Mouse (Mus musculus) olfactory bulb, adult 2 months (tissue): ENCODE measurements around the gene 1700008O03Rik. TPM values are rescaled to one million over a fixed set of nuclear protein-coding genes. Genes with fewer than 3 reads are reported as not detected.

ENCODE experiments used
- H3K27ac ChIP-seq: fragments of 200-500 bp; 2 replicates; pipeline ENCODE4 v1.5.1; 2012; ENCODE audit warnings: low read depth, low read length; ENCODE audit not compliant: insufficient read depth
- H3K4me1 ChIP-seq: fragments of 200-500 bp; 2 replicates; pipeline ENCODE4 v1.6.1; 2012; ENCODE audit warnings: low read length; ENCODE audit not compliant: control insufficient read depth, insufficient read depth
- H3K4me3 ChIP-seq: fragments of 200-500 bp; 2 replicates; pipeline ENCODE4 v1.5.1; 2012; ENCODE audit warnings: mild to moderate bottlenecking, low read depth, low read length, moderate library complexity; ENCODE audit not compliant: insufficient read depth
- CTCF ChIP-seq: fragments of 200-500 bp; IDR thresholded peaks from 2 replicates; pipeline ENCODE4 v1.5.1; 2012; ENCODE audit warnings: low read depth, mild to moderate bottlenecking, low read length, moderate library complexity; ENCODE audit not compliant: insufficient read depth
- POLR2A ChIP-seq: fragments of 200-500 bp; IDR thresholded peaks from 2 replicates; pipeline ENCODE4 v1.6.1; 2012; ENCODE audit warnings: mild to moderate bottlenecking, low read depth, low read length, moderate library complexity; ENCODE audit not compliant: insufficient read depth
- WGBS: fragments of 180-500 bp; shearing (Covaris S2); methylation state at CpG from one replicate; pipeline ENCODE4 v1.1.7; 2018; 5-methylcytosine and 5-hydroxymethylcytosine counted together
- polyA plus RNA-seq: library from polyadenylated mRNA; stranded (reverse); fragments of >200 nt; gene quantifications from 2 replicates; pipeline ENCODE4 v1.2.4, GENCODE M21; 2012; ENCODE audit warnings: low replicate concordance; ENCODE audit not compliant: missing spikeins, insufficient read depth, insufficient read length

Gene 1700008O03Rik
- polyA plus RNA-seq, 1 experiment, result not detected

GRCm38 (mm10) chr7:44360792-44361301, 24.8 kb downstream of the 1700008O03Rik start:
- TF ChIP-seq POLR2A (no peak), CTCF (no peak)
- H3K27ac ChIP-seq, result peak overlapping the region; percentile 93; the same call in 1 of the 2 replicates
- peaks cover 39% of the 10 kb centered on the region for H3K4me1 ChIP-seq
- 6% methylated on average over 21 of the region's 21 CpGs for WGBS
- H3K4me3 ChIP-seq, result peak overlapping the region; percentile 69

- Histone ChIP-seq H3K27ac (peak overlapping the region; percentile 93), H3K4me3 (peak overlapping the region; percentile 69), H3K4me1 (peaks cover 39% of the 10 kb centered on the region)
- peak; percentile 83 for TF ChIP-seq POLR2A
- TF ChIP-seq CTCF, result no peak
- WGBS, result under 1% methylated on average over 54 of the region's 54 CpGs
Measured at GRCm38 (mm10) chr7:44359908-44360672, 25.5 kb downstream of the 1700008O03Rik start.

- TF ChIP-seq CTCF, result no peak
- TF ChIP-seq POLR2A, result no peak
- 0 out of 2 replicates have a peak overlapping the region, but pooled peaks have one; percentile 9 for H3K4me3 ChIP-seq
- H3K4me1 ChIP-seq, result peaks cover 44% of the 10 kb centered on the region
- peak overlapping the region; percentile 43; the same call in 1 of the 2 replicates for H3K27ac ChIP-seq
- WGBS, result 7% methylated on average over 23 of the region's 26 CpGs
Measured at GRCm38 (mm10) chr7:44358886-44359654, 26.6 kb downstream of the 1700008O03Rik start.

- TF ChIP-seq POLR2A (no peak), CTCF (no peak)
- H3K4me3 ChIP-seq, result no peak overlapping the region
- whole genome bisulfite sequencing, result 32% methylated on average over 5 of the region's 5 CpGs
- H3K27ac ChIP-seq, result no peak overlapping the region
- peaks cover 54% of the 10 kb centered on the region for H3K4me1 ChIP-seq
Measured at GRCm38 (mm10) chr7:44358012-44358411, 27.6 kb downstream of the 1700008O03Rik start.

GRCm38 (mm10) chr7:44357531-44357930, 28.1 kb downstream of the 1700008O03Rik start:
- TF ChIP-seq CTCF (no peak), POLR2A (no peak)
- 35% methylated on average over 10 of the region's 10 CpGs for WGBS
- peaks cover 59% of the 10 kb centered on the region for H3K4me1 ChIP-seq
- no peak overlapping the region for H3K4me3 ChIP-seq
- H3K27ac ChIP-seq, result no peak overlapping the region

- H3K4me3 ChIP-seq, result no peak overlapping the region
- WGBS, result 25% methylated on average over 35 of the region's 35 CpGs
- peaks cover 66% of the 10 kb centered on the region for H3K4me1 ChIP-seq
- no peak overlapping the region for H3K27ac ChIP-seq
- TF ChIP-seq POLR2A (no peak), CTCF (no peak)
Measured at GRCm38 (mm10) chr7:44356590-44357481, 28.8 kb downstream of the 1700008O03Rik start.

GRCm38 (mm10) chr7:44355411-44355810, 30.2 kb downstream of the 1700008O03Rik start:
- Histone ChIP-seq H3K4me3 (no peak overlapping the region), H3K27ac (no peak overlapping the region), H3K4me1 (peaks cover 73% of the 10 kb centered on the region)
- TF ChIP-seq POLR2A (no peak), CTCF (no peak)
- WGBS, result 64% methylated on average over 6 of the region's 6 CpGs
